Mouse (Mus musculus) kidney, adult 11 months (tissue): Measurements from ENCODE around the gene Abl1.
"Not testable (repeated sequence)": the region's sequence is repeated elsewhere in the genome, so short reads cannot be mapped to it uniquely, and the experiment has no call there.

Experiments
- DNase-seq: peaks from one replicate; pipeline ENCODE4 v3.0.0; 2022

Gene Abl1

DNA sequence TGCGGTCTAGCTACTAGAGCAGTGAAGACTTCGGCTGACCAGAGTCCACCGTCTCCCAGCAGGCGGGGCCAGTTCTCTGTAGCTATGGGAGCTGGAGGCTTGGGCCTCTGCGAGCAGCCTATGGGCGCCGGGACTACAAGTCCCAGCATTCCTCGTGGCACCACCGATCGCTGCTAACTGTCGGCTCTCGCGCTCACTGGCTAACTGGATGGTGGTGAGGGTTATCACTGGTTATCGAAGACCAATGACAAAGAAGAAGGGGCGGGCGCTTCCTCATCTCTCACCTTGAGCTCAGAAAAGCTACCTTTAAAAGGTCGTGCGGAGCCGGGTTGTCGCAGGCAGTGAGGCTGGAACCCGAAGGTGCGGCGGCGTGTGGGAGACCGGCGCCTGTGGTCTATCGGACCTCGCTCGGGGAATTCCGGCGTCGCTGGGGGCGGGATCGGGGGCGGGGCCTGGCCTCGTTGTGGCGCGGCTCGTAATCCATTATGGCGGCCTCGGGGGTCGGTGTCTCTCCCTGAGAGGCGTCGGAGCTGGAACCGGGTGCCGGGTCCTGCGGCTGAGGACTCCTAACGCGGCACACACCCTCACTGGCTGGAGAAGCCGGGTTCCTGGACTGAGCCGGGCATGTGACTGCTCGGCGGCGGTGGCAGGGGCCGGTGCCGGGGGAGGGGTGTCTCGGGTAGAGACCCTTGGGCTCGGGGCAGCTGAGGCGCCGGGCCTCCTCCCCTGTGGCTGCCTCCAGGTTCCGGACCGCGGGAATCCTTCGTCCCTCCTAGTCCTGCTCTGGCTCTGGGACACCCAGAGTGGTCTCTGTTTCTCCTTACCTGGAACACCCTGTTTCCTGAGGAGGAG is at the start of gene Abl1:
Gene Abl1, plus strand, starts transcription at position 303 of the 852 bp plus-strand sequence.
- DNase-seq, result peak; percentile 99

DNA sequence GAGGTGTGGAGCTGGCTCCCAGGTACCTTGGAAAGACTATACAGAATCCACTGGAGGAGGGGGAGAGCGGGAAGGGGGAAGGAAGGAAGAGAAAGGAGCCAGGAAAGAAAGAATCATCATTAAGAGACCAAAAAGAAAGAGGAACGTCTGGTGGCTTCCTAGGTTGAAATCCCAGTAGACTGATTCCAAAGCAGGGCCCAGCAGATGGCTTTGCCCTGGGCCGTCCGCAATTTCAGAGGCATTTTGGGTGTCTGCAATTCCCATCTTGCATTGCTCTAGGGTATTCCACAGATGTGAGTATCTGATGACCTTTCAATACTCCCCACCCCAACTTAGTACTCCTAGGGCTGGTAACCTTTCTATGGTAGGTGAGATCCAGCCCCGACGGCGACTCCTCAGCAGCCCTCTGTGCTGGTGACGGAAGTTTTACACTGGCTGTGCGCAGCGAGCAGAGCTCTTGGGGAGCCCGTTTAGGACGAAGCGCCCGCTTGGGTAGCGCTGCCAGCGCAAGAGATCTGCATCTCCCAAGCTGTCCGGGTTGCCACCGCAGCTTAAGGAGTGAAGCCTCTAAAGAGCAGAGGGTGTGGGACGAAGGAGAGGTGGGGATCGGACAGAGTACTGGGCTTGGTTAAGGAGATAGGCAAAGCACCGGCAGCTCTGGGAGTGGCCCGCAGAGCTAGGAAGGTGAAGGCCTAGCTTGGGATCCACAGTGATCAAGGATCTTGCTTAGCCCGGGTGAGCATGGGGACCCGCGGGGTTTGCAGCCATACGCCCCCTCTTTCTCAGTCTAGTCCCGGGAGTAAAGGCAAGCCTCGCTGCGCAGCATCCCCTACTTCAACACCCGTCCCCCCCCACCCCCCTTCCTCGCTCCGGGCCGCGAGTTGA is 49.4 kb upstream of the Abl1 start:
- no peak for DNase-seq

GRCm38 (mm10) chr2:31639466-31639760 is 48.8 kb upstream of the Abl1 start:
- DNase-seq, result no peak

GRCm38 (mm10) chr2:31639901-31640608 is 48.1 kb upstream of the Abl1 start, which contains the start of gene Prdm12:
TSS of gene Prdm12 (plus strand) at chr2:31640037.
- no peak for DNase-seq

DNA sequence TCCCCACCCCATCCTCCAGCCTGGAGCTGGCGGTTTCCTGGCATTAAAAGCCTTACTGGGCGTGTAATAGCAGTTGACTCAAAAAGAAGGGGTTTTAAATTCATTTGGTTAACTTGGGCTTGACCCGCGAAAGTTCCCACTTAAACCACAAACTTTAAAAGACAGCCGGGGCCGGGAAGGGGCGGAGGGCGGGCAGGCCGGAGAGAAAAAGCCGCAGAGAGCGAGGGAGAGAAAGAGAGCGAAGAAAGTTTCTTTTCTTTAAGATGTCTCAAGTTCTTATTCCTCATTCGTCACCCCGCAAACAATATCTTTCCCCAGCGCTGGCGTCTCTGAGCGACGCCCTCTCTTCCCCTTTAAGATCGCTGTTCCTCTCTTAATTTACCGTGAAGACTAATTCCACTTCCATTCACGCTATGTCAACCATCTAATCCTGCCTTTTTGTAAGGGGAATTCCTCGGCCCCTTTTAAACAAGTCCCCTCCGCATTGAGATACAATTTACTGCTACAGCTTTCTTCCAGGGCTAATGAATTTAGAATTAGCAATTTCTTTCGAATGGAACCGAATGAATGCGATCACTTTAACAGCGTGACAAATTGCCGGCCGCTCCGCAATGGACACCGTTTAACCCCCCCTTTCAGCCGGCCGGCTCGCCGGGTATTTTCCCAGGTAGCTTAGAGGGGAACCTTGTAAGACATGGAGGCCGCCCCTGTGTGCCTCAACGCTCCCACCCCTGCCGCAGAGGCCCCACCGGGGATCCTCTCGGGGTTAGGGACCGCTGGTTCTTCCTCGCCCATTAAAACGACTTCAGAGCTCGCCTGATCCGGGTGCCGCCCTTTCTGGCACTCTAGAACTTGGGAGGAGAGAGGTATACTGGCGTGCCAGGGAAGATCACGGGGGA is 47.3 kb upstream of the Abl1 start:
- DNase-seq, result no peak

DNA sequence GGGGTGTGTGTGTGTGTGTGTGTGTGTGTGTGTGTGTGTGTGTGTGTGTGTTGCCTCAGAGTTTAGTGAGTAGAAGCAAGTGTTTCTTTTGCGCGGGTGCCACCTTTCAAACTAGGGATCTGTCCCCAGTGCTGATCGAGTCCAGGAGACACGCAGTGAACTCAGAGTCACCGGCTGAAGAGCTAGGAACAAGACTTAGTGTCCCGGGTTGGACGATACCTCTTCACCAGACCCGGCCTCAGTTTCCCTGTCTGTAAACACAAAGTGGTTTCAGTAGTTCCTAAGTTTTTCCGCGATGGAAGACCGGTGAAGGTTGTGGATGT is 46.7 kb upstream of the Abl1 start:
- no peak for DNase-seq

GRCm38 (mm10) chr2:31641929-31642328 is 46.2 kb upstream of the Abl1 start:
- no peak for DNase-seq

GRCm38 (mm10) chr2:31653971-31654853 is 34.0 kb upstream of the Abl1 start:
- no peak for DNase-seq

DNA sequence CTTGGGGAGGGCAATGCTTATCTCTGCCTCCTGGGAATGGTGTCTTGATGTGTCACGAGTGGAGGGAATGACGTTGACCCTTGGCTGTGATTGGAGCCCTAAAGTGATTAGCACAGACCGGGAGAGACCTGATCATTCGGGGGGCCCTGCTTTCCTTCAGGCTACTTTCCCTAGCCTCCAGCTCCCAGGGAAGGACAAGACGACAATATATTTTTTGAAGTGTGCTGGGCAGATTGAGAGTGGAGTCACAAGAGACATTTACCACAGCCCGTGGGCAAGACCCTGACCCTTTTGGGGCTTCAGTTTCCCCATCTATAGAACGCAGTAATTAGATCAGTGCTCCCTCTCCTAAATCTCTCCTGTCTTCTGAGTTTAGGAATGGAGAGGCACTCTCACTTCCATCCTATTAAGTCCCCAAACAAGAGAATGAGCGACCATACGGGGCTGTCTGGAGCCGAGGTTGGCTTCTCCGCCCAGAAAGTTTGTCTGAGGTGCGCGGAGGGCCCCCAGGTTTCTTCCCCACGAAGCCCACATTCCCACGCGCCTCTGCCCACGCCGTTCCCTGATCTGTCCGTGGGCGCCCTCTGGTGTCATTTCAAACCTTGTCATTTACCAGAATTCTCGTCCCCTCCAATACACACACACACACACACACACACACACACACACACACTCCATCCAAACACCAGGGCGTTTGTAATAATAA is 33.2 kb upstream of the Abl1 start:
- no peak for DNase-seq

GRCm38 (mm10) chr2:31656374-31656773 is 31.8 kb upstream of the Abl1 start:
- no peak for DNase-seq

GRCm38 (mm10) chr2:31662939-31663803 is 25.0 kb upstream of the Abl1 start:
- DNase-seq, result peak; percentile 31

DNA sequence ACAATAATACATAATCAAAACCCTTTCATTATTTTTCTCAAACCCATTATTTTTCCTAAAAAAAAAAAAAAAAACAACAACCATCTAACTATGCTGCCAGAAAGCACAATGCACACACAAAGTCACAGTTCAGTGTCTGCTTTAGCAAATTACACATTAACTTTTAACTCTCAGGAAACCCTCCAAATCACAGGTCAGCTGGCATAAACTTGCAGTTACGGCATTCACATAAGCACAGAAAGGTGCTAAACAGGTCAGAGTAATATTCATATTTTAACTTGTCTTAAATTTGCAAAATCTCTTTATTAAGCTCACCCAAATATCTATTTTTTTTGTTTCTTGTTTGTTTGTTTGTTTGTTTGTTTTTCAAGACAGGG is 24.4 kb upstream of the Abl1 start:
- DNase-seq, result no peak

GRCm38 (mm10) chr2:31667332-31667731 is 20.8 kb upstream of the Abl1 start:
- DNase-seq, result peak; percentile 43

DNA sequence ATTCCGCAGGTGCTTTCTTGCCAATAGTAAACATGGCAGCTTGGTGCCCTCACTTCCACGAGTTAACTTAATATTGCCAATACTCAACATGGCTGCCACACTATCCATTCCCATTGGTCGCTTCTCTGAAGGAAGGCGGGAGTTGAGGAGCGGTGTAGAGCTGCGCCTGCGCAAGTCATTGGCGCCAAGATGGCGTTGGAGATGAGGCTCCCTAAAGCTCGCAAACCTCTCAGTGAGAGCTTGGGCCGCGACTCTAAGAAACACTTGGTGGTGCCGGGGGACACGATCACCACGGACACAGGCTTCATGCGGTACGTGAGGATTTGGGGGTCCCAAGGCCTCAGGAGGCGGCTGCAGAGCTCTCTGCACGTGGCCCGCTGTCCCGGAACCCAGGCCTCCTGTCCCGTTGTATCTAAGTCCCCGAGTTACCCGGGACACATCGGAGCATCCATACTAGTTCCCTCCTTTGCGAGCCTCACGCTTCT is 17.6 kb upstream of the Abl1 start, which contains the start of gene Exosc2:
Gene Exosc2, plus strand, starts transcription at position 165 of the 485 bp plus-strand sequence.
- DNase-seq, result peak; percentile 94

DNA sequence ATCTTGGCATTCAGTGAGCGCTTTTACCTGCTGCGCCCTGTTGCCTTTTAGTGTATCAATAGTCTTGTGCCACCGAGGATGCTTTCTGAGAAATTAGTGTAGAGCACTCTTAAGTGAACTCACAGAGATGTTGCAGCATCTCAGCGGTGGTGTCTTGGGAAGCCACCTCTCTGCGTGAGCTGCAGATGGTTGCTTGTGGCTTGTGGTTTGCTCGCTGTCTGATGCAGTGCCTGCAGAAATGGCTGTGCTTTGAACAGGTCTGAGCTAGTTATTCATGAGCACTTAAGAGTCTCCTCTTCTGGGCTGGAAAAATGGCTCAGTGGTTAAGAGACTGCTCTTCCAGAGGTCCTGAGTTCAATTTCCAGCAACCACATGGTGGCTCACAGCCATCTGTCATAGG is 9.5 kb upstream of the Abl1 start:
- no peak for DNase-seq

DNA sequence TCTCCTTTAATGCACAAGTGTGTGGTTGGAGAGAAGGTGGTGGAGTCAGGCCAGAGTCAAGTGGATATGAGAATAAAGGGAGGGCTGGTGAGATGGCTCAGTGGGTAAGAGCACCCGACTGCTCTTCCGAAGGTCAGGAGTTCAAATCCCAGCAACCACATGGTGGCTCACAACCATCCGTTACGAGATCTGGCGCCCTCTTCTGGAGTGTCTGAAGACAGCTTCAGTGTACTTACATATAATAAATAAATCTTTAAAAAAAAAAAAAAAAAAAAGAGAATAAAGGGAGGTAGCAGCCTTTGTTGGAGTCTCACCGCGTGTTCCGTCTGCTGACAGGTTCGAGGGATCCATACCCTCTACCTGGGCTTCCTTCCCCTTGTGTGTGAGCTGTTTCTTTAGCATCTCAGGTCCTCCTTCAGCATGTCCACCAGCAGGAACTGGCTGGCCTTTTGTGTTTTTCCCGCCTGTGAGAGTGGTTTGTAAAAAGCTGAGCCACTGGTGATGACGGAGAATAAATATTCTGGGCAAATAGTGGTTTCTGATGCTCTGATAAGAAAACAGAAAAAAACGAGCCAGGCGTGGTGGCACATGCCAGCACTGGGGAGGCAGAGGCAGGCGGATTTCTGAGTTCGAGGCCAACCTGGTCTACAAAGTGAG is 7.0 kb upstream of the Abl1 start:
- not testable (repeated sequence) for DNase-seq

- DNase-seq, result peak; percentile 51
Measured at GRCm38 (mm10) chr2:31681731-31682235, 6.4 kb upstream of the Abl1 start.

DNA sequence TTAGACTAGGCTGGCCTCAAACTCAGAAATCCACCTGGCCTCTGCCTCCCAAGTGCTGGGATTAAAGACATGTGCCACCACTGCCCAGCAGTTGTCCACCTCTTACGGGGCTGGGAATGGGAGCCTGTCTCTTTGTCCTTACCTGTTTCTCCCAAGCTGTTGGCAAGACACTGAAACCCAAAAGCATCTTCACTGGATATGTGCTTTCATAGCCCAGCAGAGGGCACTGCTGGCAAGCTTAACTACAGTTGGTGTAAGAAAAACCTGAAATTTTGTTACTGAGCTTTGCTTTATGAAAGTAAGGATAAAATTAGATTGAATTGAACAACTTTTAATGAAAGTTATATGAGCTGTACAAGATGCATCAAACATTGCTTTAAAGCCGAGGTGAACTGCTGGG is 4.5 kb upstream of the Abl1 start:
- peak; percentile 32 for DNase-seq

DNA sequence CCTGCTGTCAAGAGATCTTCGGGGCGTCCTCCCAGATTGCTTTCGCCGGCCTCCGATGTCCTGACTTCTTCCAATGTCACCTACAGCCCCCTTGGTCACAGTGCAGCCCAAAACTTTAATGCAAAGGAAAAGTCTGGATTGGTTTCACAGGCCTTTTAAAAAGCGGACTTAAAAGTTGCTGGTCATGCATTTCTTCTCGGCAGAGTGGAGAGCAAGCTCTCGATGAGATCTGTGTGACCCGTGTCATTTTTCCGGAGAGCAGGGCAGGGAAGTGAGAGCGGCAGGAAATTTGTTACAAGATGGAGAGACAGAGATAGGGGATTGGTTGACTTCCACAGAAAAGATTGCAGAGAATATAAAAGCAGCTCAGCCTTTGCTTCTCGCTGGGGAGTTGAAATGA is 869 bp downstream of the Abl1 start:
- DNase-seq, result no peak
